Mouse (Mus musculus) thymus, postnatal 10 days (tissue): Measurements from ENCODE around the gene Cdh23.
A peak's percentile ranks its signal among the peaks of the same experiment; 100 is the strongest.

Source experiments
- DNase-seq, 2 experiments: peaks; one replicate each; pipeline ENCODE4 v3.0.0; 2021; ENCODE audit warnings: low spot score in 2 of 2

The Cdh23 gene

DNA sequence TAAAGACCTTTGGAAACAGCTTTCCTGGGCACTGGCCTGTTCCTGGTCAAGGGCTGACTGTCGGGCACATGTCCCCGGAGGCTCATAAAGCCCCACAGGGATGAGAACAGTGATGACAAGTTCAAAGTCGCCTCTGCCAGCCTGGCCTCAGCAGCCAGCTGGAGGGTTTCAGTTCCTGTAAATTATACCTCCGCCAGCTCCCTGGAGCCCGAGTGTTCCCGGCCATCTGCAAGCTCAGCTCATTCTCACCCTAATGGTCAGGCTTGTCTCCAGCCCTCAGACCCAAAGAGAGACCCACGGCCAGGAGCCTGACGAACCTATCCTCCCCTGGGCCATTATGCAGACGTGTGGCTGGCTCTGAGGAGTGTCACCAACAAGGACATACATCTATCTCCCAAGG lies 57.0 kb downstream of the Cdh23 start:
- DNase-seq = no peak

DNA sequence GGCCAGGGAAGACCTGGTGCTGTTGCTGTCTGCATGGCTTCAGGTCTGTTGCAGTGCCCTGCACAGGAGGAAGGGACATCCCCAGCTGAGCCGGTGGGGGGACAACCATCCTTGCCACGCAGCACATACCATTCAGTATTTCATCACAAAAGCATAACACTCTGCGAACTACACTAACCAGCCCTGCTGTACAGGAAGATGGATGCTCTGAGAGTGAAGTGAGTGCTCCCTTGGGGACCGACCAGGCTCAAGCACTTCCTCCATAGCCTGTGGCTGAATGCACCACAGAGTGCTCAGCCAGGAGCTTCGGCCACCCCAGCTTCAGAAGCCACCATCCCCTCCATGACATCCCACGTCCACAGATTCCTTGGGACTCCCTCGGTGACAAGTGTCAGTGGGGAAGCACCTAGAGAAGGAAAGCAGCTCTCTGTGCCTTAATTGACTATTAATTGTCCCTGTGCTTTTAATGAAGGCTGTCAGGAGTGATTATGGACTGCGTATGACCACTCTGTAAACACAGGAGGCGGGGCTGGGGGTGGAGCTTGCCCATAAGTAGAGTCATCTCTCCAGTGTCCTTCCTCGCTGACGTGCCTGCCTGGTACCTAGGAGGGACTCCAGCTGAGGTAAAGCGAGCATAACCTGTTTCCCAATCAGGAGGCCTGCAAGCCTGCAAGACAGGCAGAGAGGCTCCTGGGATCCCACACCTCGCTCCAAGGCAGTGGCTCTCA lies 60.6 kb downstream of the Cdh23 start:
- DNase-seq = no peak

DNA sequence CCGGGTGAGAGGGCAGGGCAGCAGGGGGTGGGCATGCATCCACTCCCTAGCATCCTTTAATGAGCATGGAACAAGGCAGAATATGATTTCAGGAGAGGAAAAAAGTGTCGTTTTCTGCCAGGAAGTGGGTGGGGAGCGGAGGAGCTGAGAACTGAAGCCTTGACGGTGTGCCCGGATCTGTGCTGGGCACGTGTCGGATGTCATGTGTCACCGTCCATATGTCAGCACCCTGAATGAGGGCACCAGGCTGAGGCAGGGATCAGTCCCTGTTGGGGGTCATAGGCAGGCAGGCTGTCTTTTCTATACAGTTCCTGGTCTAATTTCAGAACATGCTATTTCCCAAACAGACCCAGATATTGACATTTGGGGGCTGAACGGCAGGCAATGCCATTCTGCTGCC lies 61.9 kb downstream of the Cdh23 start:
- DNase-seq = no peak

DNA sequence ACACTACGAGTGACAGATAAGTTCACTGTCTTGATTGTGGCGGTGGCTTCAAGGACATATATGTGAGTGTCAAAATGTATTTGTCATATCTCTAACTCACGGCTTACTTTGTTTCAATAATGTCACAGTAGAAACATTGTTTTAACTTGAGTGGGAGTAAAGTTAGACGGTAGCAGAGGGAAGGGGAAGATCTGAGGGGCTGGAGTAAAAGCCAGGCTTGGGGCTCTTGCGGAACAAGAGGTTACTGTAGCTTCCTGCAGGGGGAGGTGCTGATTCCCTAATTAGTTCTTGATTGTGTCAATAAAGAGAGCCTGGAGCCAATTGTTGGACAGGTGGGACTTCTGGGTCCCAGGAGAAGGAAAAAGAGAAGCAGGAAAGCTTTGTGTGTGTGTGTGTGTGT lies 70.2 kb downstream of the Cdh23 start:
- DNase-seq = no peak

DNA sequence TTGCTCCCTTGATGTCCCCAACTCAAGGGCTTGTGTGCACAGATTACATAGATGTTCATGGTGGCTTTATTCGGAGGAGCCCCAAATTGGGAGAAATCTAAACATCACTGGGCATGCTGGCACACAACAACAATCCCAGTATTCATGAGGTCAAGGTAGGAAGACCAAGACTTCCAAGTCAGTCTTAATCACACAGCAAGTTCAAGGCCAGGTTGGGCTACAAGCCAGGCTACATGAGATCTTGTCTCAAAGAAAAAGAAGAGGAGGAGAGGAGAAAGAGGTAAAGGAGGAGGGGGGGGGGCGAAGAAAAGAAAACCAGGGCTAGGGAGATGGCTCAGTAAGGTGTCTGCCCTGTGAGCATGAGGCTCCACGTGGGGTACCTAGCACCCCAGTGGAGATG lies 70.8 kb downstream of the Cdh23 start:
- no peak for DNase-seq

GRCm38 (mm10) chr10:60624945-60625344 lies 71.3 kb downstream of the Cdh23 start:
- DNase-seq = no peak

GRCm38 (mm10) chr10:60624217-60624708 lies 72.0 kb downstream of the Cdh23 start:
- DNase-seq = no peak

- DNase-seq = no peak
Measured at GRCm38 (mm10) chr10:60622836-60623235, 73.5 kb downstream of the Cdh23 start.

- peak in 1 of 2 experiments; percentile 32 for DNase-seq
Measured at GRCm38 (mm10) chr10:60621470-60622170, 74.7 kb downstream of the Cdh23 start.

GRCm38 (mm10) chr10:60615898-60616297 lies 80.4 kb downstream of the Cdh23 start:
- peak in 1 of 2 experiments; percentile 11 for DNase-seq

GRCm38 (mm10) chr10:60612893-60613292 lies 83.4 kb downstream of the Cdh23 start:
- DNase-seq = peak; percentile 10 to 58

DNA sequence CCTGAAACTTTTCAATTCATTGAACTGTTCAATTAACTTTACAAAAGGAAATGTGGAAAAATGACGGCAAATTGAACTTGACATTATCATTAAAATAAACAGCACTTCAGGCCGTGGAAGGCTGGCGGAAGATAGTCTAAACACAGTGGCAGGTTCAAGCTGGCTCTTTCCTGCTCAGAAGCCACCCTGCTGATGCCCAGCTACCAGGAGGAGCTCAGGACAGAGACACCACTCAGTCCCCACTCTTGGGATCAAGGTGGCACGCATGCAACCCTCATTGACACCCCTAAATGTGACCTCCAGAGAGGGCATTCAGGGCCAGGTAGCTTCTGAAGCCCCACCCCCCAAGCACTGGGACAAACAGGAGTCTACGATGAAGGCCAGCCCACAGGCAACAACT lies 89.1 kb downstream of the Cdh23 start:
- no peak for DNase-seq

GRCm38 (mm10) chr10:60606661-60607060 lies 89.6 kb downstream of the Cdh23 start:
- DNase-seq = no peak

- no peak for DNase-seq
Measured at GRCm38 (mm10) chr10:60602235-60602634, 94.1 kb downstream of the Cdh23 start.

- DNase-seq = no peak
Measured at GRCm38 (mm10) chr10:60595166-60595565, 101.1 kb downstream of the Cdh23 start.

- DNase-seq = no peak
Measured at GRCm38 (mm10) chr10:60592881-60593575, 103.3 kb downstream of the Cdh23 start.

- DNase-seq = no peak
Measured at GRCm38 (mm10) chr10:60591281-60591680, 105.0 kb downstream of the Cdh23 start.

DNA sequence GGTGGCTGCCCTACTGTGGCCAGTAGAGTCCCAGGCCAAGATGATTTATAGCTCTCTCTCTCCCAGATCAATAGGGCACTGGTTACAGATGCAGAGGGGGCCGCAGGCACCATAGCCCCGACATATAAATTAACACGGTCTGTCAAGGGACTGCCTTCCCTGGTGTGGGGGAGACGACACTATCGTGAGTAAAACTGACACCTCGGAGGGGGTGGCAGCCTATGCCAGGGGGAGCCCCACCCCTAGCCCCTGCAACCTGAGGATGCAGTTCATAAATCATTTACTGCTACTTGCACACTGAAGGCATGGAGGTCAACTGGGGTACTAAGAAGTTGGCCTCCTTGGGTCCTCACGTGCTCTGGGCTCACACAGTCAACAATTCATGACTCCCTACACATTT lies 106.0 kb downstream of the Cdh23 start:
- no peak for DNase-seq

DNA sequence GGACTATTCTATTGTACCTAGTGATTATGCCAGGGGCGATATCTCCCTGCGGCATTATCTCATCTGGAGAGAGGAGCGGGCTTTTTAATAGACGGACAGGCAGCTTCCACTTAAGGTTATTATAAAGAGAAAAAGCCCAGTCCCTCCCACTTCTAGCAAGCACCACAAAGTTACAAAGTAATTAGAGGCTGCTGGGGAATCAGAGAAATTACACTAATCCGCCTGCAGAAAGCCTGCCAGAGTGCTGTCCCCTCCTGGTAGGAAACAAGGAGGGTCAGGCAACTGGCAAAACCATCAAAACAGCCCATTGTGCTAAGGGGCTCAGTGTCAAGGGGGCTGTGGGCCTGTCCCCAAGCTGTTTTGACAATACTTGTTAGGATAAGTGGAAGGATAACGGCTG lies 110.6 kb downstream of the Cdh23 start:
- no peak for DNase-seq

- no peak for DNase-seq
Measured at GRCm38 (mm10) chr10:60582956-60583355, 113.3 kb downstream of the Cdh23 start.

GRCm38 (mm10) chr10:60580666-60581065 lies 115.6 kb downstream of the Cdh23 start:
- DNase-seq = no peak

DNA sequence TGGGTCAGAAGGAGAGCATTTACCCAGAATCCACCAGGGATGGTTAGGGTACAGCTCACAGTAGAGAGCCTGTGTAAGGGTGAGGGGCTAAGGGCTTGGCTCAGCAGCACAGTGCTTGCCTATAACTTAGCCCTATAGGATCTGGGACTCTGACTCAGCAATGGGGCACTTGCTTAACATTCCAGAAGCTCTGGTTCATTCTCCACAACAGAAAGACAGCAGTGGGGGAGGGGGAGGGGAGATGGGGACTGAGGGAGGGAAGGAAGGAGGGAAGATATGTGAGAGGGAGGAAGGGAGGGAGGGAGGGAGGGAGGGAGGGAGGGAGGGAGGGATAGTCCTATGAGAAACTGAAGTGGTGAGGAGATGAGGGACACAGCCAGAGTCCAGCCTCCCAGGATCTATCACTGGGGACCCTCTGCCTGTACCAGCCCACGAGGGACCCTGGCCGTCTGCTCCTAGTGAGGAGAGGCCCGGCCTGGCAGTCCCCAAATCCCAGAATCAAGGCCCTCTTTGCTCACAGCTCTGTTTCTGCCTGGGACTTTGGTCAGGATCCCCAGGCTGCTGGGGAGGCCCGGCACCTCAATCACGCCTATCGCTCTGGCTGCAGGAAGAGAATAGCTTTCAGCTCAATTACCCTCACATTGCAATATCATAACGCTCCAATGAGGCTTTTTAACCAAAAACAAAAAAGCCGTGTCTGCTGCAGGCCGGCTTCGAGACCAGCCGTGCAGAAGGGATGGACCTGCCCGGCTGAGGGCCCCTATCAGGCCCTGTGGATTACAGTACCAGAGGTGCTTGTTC lies 117.4 kb downstream of the Cdh23 start:
- DNase-seq = no peak
